Mouse (Mus musculus) kidney, postnatal 4 days (tissue): ENCODE data around the gene Ibtk.

Experiments used
- DNase-seq, 2 experiments: peaks; one replicate each; pipeline ENCODE4 v3.0.0; 2021; ENCODE audit warnings: mixed read lengths in 2 of 2

Gene Ibtk

GRCm38 (mm10) chr9:85695606-85696005 lies 53.5 kb downstream of the Ibtk start:
- no peak for DNase-seq

- peak; percentile 20 to 28 for DNase-seq
These were observed 55.7 kb downstream of the Ibtk start for GRCm38 (mm10) chr9:85693231-85694116.

- no peak for DNase-seq
These were observed 64.1 kb downstream of the Ibtk start for GRCm38 (mm10) chr9:85685010-85685409.

- DNase-seq, result no peak
These were observed 73.8 kb downstream of the Ibtk start for GRCm38 (mm10) chr9:85675131-85675905.

GRCm38 (mm10) chr9:85673907-85674481 lies 75.1 kb downstream of the Ibtk start:
- peak; percentile 7 to 31 for DNase-seq

- DNase-seq, result no peak
These were observed 77.4 kb downstream of the Ibtk start for GRCm38 (mm10) chr9:85671582-85672331.

- DNase-seq, result no peak
These were observed 84.8 kb downstream of the Ibtk start for GRCm38 (mm10) chr9:85664316-85664715.

GRCm38 (mm10) chr9:85663810-85664209 lies 85.3 kb downstream of the Ibtk start:
- no peak for DNase-seq

- peak; percentile 17 to 22 for DNase-seq
These were observed 86.0 kb downstream of the Ibtk start for GRCm38 (mm10) chr9:85663091-85663490.

- no peak for DNase-seq
These were observed 95.7 kb downstream of the Ibtk start for GRCm38 (mm10) chr9:85653401-85653800.

- DNase-seq, result no peak
These were observed 110.9 kb downstream of the Ibtk start for GRCm38 (mm10) chr9:85638276-85638675.
